Mouse (Mus musculus): Measurements from ENCODE around the gene E2f6. TPM values are rescaled to one million over a fixed set of nuclear protein-coding genes. Genes with fewer than 3 reads are reported as not detected.
A peak's percentile ranks its signal among the peaks of the same experiment; 100 is the strongest.

Gene E2f6
- 38.9 and 54.0 TPM in 2 replicates for total RNA-seq (2017)

DNA sequence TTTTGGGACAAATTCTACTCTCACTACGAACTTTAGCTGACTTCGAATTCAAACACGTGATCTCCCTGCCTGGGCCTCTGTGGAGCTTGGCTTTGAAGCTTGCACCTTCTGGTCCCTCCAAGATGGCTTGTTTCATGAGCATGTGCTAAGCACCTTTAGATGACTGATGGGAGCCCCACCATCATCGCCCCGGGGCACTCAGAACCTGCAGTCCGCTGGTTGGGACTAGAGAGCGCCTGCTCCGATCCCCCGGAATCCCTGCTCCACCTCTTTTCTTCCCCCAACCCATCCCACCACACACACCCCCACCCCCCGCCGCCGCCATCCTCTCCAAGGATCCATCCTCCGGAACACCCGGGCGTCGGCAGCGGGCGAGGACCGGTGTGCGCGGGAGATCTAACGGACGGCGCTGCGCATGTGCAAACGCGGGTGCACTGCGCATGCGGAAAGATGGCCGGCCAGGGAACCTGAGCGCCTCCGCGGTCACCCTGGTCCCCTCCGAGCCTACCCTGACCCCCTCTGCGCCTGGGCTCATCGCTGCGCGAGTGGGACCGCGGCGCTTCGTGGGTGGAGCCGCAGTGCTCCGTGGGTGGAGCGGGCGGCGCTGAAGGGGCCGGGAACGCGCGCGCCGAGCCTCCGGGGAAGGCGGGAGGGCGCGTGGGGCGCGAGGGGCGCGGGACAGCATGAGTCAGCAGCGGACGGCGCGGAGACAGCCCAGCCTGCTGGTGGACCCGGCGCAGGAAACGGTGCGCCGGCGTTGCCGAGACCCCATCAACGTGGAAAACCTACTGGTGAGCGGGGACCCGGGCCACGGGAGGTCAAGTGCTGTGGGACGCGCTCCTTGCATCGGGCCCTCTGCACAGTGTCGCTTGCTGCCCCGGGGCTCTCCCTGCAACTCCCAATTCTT lies at the start of gene E2f6:
Gene E2f6 (plus strand): TSS at position 439 of the 907 bp plus-strand sequence.
- ATAC-seq (replicated peaks; ENCODE audit: low read depth, poor library complexity, severe bottlenecking): peak; percentile 70

DNA sequence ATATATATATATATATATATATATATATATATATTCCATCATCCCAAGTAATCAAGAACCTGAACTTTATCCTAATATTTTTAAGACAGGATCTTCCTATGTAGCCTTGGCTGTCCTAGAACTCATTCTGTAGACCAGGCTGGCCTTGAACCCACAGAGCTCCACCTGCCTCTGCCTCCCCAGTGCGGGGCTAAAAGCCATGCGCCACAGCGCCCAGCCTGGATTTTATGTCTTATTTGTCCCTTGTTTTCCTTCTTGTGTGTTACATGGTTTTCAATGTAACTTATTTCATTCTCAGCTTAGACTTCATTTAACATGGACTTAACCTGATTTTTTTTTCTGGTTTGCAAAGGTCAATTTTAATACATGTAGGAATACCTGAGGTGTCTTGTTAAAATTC lies 49.3 kb upstream of the E2f6 start:
- no peak for ATAC-seq (replicated peaks; ENCODE audit: low read depth, poor library complexity, severe bottlenecking)

DNA sequence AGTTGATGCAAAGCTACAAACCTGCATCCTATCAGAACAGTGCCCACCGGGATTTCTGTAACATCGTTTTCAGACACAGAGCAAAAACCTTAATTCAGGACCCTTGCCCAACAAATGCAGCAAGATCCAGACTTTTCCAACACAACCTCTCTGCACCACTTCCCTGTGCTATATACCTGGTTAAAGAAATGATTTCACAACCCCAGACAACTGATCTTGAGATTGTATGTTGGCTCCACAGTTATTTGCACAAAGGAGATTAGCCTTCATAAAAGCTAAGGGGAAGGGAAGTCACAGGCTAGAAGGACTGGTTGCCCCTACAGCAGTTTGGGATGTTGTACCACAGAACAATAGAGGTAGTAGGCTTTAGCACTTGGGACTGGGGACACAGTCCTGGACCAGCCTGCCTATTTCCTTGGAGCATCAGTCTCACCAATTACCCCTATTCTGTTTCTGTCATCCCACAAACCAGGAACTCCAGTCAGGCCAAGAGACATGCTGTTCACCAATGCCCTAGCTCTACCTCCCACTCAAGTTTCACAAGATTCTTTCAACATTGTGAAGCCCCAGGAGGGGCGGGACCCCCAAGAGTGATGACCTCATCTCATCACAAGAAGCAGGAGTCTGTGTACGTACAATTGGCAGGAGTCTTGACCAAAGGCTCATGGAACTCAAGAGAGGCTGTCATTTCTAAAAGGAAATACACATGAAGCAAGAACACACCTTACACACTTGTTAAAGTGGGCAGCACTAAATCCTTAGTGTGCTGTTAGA lies 46.9 kb upstream of the E2f6 start:
- ATAC-seq (replicated peaks; ENCODE audit: low read depth, poor library complexity, severe bottlenecking): no peak

DNA sequence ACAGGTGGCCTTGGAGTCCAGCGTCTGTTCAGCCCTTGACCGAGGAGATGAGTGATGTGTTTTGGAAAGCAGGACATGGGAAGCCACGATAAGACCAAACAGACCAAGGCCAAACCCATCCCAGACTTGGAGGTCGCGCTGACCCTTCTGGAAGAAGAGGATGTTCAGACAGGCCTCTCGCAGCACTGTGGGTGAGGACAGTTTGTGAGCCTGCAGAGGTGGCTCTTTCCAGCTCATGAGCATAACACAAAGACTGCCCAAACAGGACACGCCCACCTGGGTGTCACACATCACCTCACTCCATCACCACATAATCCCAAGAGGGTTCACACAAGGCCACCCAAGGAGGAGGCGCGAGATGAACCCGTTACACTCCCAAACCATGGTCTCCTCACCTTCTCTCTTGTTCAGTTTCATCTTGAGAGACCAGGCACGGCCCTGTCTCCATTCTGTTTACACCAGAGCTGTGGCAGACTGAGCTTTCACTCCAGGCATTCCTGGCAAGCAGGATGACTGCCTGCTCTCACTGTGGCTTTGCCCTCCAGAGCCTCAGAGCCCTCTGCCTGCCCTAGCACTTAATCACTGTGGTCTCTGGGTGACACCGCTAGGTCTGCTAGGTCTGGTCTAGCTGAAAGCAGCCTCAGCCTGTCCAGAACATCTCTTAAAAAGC lies 45.9 kb upstream of the E2f6 start:
- no peak for ATAC-seq (replicated peaks; ENCODE audit: low read depth, poor library complexity, severe bottlenecking)

DNA sequence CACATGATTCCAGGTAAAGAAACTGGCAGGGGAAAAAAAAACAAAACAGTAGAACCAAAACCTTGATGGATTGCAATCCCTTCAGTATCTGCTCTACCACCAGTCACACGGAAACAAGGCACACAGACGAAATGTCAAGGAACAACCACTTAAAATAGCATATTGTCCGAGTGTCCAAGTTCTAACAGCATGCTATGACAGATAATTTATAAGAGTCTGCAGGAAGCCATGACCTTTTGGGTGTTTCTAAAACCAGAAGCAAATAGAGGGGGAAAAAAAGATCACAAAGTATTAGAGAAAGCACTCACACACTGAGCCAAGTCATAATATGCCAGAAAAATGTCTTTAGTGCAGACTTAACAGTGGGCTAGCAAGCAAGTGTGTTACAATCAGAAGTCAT lies 42.5 kb upstream of the E2f6 start:
- no peak for ATAC-seq (replicated peaks; ENCODE audit: low read depth, poor library complexity, severe bottlenecking)

DNA sequence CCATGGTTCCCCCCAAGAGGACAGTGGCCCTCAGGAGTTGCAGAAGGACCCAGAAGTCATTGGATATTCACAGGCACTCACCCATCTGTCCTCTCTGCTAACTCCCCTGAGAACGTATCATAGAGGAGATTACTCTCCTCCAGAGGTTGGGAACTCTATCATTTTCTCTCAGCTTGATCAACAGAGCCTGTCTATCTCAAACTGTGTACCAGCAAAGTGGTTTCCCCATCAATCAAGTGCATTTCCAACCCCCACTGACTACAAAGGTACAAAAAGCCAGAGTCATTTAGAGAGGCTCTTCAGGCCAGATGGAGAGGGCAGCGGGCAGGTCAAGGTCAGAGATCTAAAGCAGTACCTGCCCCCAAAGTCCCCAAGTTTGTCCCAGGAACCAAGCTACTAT lies 42.1 kb upstream of the E2f6 start:
- ATAC-seq (replicated peaks; ENCODE audit: low read depth, poor library complexity, severe bottlenecking): no peak

DNA sequence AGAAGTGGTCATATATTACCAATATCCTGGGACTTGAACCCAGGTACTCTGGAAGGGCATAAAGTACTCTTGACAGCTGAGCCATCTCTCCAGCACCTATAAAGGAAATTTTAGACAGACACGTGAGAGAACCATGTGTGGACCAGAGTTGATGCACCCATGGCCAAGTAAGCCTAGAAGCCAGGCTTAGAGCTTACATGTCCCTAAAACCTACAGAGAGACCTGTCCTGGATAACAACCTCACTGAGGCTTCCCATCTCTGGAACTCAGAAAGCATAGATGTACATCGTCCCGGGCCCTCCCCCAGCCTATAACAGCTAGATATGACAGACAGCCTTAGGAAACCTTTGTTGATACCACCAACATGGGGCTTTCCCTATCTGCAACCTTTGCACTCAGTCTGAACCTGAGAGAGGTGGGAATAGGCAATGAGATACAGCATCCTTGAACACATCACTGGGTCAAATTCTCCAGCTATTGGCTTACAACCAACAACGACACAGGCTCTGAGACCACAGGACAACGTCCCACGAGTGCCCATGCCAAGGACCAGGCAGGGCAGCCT lies 41.1 kb upstream of the E2f6 start:
- ATAC-seq (replicated peaks; ENCODE audit: low read depth, poor library complexity, severe bottlenecking): no peak

DNA sequence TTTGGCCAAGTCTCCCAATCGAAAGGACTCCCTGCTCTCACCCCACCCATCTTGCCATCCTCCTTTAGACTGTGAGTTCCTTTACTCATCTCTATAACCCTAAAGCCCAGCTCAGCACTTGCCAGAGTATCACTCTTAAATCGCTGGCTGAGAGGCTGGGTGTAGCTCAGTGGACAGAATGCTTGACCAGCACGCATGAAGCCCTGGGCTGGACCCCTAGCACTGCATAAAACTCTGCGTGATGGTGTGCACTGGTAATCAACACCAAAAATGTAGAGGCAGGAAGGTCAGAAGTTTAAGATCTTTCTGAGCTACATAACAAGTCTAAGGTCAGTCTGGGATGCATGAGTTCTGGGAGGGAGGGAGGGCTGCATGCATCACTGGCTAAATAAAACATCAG lies 36.2 kb upstream of the E2f6 start:
- ATAC-seq (replicated peaks; ENCODE audit: low read depth, poor library complexity, severe bottlenecking): no peak

DNA sequence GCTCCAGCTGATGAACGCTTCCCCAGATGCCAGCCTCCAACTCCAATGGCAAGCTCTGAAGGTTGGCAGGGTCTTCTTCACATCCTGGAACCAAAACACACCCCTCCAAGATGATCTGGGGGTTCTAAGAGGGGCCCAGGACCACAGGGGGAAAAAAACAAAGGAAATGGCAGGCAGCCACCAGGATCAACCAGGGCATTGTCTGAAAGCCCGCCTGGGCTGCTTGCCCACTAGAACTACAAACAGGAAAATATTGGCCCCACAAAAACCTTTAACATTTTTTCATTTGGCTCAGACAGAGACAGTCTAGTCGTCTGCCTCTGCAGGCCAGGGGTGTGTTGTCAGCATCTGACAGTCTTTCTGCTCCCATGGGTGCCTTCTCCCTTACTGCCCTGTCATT lies 35.4 kb upstream of the E2f6 start:
- no peak for ATAC-seq (replicated peaks; ENCODE audit: low read depth, poor library complexity, severe bottlenecking)

DNA sequence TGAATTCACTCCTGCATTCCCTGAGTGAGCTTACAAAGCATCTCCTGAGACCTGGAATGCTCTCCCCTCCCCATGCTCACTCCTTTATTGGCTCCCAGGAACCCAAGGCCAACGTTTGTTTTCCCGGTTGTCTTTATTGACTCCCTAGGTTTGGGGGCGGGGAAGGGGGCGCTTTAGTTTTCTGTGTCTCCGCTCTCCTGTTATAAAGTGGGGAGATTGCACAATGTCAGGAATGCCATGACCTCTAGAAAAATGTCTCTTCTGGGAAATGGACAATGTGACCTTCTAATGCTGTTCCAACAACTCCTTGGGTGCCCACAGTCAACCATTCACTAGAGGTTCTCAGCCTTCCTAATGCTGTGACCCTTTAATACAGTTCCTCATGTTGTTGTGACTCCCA lies 32.2 kb upstream of the E2f6 start:
- ATAC-seq (replicated peaks; ENCODE audit: low read depth, poor library complexity, severe bottlenecking): no peak

DNA sequence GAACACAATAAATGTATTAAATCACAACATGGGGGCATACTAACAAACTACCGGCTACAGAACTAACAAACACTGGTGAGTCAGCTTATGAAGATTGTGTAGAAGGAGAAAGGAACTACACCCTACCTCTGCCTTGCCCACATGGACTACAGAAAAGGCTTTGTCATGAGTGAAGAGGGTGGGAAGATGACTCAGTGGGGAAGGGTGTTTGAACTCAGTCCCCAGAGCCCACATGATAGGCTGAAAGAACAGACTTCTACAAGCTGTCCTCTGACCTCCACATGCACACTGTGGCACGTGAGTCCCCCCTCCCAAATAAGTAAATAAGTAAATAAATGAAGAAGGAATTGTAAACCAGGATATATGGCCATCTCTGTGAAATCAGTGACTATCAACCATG lies 31.6 kb upstream of the E2f6 start:
- ATAC-seq (replicated peaks; ENCODE audit: low read depth, poor library complexity, severe bottlenecking): no peak

DNA sequence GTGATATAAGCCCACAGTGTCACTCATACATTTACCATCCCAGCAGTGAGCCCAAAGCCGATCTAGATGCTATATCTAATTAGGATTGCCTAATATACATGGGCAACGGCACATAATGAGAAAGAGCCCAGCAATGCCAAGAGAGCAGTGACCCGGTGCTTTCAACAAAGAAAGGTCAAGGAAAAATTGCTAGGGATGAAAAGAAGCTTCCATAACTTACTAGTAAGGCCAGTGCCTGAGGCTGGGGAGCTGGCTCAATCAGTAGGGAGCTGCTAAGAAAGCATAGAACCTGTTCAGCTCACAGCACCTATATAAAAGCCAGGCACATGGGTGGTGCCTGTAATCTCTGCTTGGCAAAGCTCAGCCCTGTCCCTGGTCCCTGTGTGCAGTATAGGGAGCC lies 30.4 kb upstream of the E2f6 start:
- no peak for ATAC-seq (replicated peaks; ENCODE audit: low read depth, poor library complexity, severe bottlenecking)

DNA sequence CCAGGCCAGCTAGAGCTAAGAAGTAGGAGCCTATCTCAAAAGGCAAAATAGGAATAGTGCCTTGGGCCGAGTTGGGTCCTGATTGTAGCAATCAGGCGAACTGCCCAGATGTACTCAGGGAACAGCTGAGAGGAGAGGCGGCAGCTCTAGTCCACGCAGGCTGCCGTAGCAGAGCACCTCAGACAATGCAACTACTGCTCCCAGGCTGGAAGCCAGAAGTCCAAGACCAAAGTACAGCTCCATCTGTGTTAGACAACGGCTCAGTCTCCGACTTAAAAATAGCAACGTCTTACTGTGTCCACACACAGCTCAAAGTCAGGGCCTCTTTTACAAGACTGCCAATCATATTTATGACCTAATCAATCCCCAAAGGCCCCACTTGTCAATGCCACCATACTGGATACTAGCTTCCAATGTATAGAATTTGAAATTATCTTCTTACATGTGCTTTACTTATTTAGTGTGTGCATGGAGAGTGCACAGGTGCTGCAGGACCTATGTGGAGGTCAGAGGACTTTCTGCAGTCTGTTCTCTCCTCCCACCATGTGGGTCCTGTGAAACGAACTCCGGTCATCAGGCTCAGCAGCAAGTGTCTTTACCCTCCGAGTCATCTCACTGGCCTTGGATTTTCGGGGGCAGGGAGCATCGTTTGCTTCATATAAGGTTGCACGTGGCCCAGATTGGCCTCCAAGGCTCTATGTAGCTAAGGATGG lies 29.6 kb upstream of the E2f6 start:
- ATAC-seq (replicated peaks; ENCODE audit: low read depth, poor library complexity, severe bottlenecking): no peak

DNA sequence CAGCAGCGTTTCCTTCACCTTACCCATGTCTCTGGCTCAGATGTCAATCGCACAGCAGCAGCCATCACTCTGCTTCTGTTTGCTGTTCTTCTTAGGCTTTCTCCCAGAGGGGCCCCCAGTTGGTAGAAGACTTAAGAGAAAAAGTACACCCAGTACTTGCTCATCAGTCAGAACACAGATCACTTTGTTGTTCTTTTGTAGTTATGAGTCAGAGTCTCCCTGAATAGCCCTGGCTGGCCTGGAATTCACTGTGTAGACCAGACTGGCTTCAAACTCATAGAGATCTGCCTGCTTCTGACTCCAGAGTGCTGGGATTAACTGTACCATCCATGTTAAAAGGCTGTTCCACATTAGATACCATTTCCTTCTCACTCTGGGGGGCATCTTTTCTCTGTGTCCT lies 22.2 kb upstream of the E2f6 start:
- ATAC-seq (replicated peaks; ENCODE audit: low read depth, poor library complexity, severe bottlenecking): no peak

DNA sequence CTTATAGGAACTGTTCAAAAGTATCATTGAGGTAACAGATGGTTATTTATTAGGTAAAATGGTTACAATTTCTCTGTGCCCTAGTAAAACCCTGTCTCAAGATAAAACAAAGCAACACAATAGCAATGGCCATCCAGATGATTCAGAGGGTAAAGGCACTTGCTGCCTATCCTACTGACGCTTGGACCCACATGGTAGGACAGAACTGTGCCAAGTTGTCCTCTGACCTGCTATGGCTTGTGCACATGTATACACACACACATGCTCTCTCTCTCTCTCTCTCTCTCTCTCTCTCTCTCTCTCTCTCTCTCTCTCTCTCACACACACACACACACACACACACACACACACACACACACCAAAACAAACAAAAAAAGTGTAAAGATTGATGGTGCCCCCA lies 21.6 kb upstream of the E2f6 start:
- no peak for ATAC-seq (replicated peaks; ENCODE audit: low read depth, poor library complexity, severe bottlenecking)

DNA sequence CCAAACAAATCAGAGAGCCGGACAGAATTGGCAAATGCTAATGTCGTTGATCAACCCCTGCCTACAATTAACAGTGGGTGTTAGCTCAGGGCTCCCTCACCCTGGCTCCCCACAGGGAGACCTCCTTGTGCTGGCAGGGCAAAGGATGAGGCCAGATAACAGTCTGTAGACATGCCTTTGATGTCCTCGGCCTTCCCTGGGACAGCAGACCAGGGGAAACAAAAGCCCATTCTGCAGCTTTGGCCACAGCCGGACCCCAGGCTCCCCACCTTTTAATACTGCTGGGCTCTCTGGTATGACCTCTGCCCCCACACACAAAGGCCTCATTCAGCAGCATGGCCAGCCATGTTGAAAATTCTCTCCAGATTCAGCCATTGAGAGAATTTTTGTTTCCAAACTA lies 21.0 kb upstream of the E2f6 start:
- no peak for ATAC-seq (replicated peaks; ENCODE audit: low read depth, poor library complexity, severe bottlenecking)

DNA sequence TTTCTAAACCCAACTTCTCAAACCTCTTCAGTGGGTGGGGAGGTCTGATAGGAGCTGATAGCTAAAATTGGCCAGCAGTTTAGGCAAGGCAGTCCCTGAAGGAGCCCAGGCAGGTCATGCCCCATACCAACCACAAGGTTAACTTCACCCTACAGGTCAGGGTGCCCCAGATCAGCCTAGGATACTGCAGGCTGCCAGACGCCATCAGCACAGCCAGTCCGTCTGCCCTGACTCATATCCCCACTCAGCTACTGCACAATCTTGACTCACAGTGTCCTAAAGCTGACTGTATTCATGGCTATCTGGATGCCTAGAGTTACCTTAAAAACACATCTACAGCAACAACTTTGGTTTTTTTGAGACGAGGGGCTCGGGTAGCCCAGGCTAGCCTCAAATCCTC lies 20.3 kb upstream of the E2f6 start:
- no peak for ATAC-seq (replicated peaks; ENCODE audit: low read depth, poor library complexity, severe bottlenecking)

DNA sequence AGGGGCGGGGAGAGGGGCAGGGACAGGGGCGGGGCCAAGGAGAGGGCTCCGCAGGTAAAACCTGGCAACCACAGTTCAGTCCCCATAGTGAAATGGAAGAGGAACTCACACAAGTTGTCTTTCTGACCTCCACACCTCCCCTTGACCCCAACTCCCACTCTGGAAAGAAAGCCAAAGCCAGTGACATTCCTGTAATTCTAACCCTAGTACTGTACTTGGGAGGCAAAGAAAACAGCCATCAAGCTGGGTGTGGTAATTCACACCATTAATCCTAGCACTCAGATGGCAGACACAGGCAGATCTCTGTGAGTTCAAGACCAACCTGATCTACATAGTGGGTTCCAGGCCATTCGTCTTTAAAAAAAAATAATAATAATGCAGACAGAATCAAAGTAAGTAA lies 17.4 kb upstream of the E2f6 start:
- no peak for ATAC-seq (replicated peaks; ENCODE audit: low read depth, poor library complexity, severe bottlenecking)

DNA sequence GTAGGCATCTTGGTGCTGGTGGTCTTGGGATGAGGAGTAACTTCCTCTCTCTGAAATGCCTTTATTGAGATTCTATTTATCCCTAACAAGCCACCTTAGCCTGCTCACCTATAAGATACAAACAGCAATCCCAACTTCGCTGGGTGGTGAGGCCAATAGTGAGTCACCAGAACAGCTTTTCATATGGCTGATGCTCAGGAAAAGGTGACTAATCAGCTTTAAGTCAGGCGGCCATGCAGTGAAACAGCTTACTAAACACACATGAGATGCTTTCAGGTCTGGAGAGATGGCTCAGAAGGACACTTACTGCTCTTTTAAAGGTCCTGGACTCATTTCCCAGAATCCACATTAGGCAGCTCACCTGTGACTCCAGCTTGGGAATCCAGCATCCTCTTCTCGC lies 15.0 kb upstream of the E2f6 start:
- ATAC-seq (replicated peaks; ENCODE audit: low read depth, poor library complexity, severe bottlenecking): no peak

DNA sequence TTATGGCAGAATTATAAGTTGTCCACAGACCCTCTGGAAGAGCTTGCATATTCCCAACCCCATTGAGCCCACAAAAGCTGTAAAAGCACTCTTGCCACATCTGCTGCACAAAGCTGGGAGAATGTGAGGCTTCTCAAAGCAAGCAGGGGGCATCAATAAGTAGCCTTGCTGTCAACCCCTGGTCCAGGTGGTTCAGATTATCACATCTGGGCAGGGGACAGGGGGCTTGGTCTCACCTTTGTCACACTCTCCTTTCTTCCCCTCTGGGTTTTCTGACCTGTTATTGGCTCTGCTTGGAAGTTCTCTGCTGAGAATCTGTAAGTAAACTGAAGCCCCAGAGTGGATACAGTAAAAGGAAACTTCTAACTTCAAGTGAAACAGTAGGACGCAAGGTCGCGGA lies 11.9 kb upstream of the E2f6 start:
- ATAC-seq (replicated peaks; ENCODE audit: low read depth, poor library complexity, severe bottlenecking): no peak
